Mouse (Mus musculus): ENCODE measurements around the gene Plxna1. TPM values are rescaled to one million over a fixed set of nuclear protein-coding genes. Genes with fewer than 3 reads are reported as not detected.

Plxna1 gene
- polyA plus RNA-seq, 1 experiment from 2014 or later: 85.3 TPM

DNA sequence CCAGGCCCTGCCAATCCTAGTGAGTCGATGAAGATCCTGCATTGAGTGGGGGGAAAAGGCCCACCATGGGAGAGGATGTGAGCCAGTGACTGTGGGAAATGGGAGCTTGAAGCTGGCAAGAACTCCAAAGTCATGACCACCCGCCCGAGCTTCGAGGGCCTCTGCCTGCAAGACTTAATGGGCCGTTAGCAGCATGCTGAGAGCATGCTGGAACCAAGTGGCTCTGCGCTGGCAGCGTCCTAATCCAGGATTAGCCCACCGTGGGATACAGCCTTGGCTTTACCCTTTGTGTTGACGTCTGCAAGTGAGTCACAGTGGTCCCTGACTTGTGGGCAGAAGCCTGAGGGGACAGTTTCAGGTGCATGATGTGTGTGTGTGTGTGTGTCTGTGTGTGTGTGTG lies 52.2 kb downstream of the Plxna1 start:
- Histone ChIP-seq H3K9ac (no peak overlapping the region), H3K36me3 (replicated peaks) (no peaks in the 10 kb centered on the region), H3K9me3 (no peaks in the 10 kb centered on the region), H3K4me1 (0 out of 2 replicates have a peak, but pooled peaks cover 11% of the 10 kb centered on the region), H3K4me3 (no peak overlapping the region), H3K27ac (no peak overlapping the region), H3K27me3 (replicated peaks) (no peaks in the 10 kb centered on the region), H3K4me2 (no peak overlapping the region)
- ATAC-seq (replicated peaks): no peak
- WGBS: 30% methylated on average over 9 of the region's 9 CpGs

DNA sequence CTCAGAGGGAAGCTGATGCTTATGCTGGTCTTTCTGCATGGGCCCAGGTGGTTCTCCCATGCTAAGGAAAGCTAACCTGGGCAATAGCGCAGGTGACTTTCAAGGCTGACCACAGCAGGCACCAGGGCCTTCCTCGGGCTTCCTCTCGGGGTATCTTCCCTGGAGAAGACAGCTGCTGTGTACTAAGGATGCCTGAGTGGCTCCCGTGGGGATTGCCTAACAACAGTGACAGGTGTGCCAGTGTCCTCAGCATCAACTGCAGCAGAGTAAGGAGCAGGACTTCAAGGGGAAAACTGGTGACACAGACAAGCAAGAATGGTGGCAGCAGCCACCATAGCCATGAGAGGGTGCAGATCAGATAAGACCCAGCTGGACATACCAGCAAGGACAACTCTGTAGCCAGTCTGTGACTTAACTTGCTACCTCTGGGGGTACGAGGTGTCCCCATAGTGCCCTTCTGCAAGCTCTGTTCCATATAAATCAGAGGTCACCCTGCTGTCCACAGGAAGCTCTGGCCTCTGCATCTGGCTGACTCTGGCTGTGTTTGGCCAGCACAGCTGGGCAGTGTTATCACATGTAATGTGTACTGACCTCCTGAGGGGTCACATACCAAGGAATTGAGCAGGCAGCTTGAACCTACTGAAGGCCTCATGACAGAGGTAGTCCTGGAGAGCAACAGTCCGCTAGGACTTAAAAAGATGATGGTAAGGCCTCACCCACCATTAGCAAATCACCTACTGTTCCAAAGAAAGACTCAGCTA lies 54.0 kb downstream of the Plxna1 start:
- H3K9me3 ChIP-seq: no peaks in the 10 kb centered on the region
- H3K27ac ChIP-seq: no peak overlapping the region
- H3K9ac ChIP-seq: no peak overlapping the region
- no peaks in the 10 kb centered on the region for H3K36me3 ChIP-seq (replicated peaks)
- ATAC-seq (replicated peaks): no peak
- H3K4me1 ChIP-seq: peaks cover 17% of the 10 kb centered on the region; the same call in 1 of the 2 replicates
- no peak overlapping the region for H3K4me3 ChIP-seq
- 80% methylated on average over 6 of the region's 6 CpGs for WGBS
- no peak overlapping the region for H3K4me2 ChIP-seq
- H3K27me3 ChIP-seq (replicated peaks): no peaks in the 10 kb centered on the region

DNA sequence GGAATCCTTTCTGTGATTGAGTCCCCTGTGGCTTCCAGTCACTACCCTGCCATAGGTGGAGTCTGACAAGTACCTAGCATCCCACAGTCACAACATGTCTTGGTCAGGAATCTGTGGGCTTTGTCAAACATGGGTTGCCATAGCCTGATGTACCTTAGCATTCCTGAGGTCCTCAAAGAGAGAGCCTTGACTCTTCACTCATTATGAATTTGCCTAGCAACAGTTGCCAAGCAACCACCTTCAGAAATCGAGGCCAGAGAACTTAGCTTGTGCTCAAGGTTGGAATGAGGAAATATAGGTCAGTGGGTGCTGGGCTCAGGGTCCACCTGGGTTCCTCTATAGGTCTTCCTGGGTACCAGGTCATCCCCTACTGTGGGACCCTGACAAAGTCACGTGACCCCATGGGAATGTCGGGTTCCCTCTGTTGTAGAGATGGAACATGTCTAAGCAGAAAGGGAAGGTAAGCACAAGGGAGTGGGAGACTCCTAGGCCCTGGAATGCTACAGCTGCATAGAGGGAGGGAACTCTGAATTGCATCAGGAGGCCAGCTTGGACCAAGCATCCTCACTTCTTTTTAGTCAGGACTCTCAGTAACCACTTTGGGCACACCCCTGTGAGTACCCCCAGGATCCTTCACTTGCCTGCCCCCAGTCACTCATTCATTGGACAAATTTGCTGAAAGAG lies 57.9 kb downstream of the Plxna1 start:
- H3K36me3 ChIP-seq (replicated peaks): no peaks in the 10 kb centered on the region
- no peak overlapping the region for H3K4me2 ChIP-seq
- no peaks in the 10 kb centered on the region for H3K27me3 ChIP-seq (replicated peaks)
- WGBS: 55% methylated on average over 3 of the region's 3 CpGs
- no peak overlapping the region for H3K9ac ChIP-seq
- H3K9me3 ChIP-seq: no peaks in the 10 kb centered on the region
- no peak overlapping the region for H3K4me3 ChIP-seq
- peaks cover 8% of the 10 kb centered on the region; the same call in 1 of the 2 replicates for H3K4me1 ChIP-seq
- ATAC-seq (replicated peaks): peak; percentile 81
- H3K27ac ChIP-seq: peak overlapping the region; percentile 24

DNA sequence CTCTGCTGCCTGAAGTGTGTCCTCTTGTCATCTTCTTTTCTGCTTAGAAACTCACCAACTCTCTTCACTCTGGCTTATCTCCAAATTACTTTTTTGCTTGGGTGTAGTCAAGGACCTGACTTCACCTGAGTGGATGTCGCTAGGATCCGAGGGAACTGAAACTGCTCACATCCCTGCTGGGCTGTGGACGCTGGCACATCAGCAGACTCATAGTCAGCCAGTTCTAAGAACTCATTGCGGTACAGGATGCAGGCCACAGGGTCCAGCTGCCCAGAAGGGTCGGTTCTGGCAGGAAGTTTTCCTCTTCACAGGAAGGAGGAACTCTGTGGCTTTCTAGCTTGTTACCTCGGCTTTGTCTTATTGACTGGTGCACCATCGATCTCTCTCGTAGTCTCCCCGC lies 62.6 kb downstream of the Plxna1 start:
- peaks cover 8% of the 10 kb centered on the region; the same call in 1 of the 2 replicates for H3K4me1 ChIP-seq
- no peaks in the 10 kb centered on the region for H3K36me3 ChIP-seq (replicated peaks)
- H3K4me2 ChIP-seq: no peak overlapping the region
- H3K9ac ChIP-seq: no peak overlapping the region
- H3K9me3 ChIP-seq: no peaks in the 10 kb centered on the region
- H3K4me3 ChIP-seq: no peak overlapping the region
- H3K27me3 ChIP-seq (replicated peaks): no peaks in the 10 kb centered on the region
- 77% methylated on average over 9 of the region's 9 CpGs for WGBS
- ATAC-seq (replicated peaks): no peak
- 0 out of 2 replicates have a peak overlapping the region, but pooled peaks have one; percentile 18 for H3K27ac ChIP-seq

DNA sequence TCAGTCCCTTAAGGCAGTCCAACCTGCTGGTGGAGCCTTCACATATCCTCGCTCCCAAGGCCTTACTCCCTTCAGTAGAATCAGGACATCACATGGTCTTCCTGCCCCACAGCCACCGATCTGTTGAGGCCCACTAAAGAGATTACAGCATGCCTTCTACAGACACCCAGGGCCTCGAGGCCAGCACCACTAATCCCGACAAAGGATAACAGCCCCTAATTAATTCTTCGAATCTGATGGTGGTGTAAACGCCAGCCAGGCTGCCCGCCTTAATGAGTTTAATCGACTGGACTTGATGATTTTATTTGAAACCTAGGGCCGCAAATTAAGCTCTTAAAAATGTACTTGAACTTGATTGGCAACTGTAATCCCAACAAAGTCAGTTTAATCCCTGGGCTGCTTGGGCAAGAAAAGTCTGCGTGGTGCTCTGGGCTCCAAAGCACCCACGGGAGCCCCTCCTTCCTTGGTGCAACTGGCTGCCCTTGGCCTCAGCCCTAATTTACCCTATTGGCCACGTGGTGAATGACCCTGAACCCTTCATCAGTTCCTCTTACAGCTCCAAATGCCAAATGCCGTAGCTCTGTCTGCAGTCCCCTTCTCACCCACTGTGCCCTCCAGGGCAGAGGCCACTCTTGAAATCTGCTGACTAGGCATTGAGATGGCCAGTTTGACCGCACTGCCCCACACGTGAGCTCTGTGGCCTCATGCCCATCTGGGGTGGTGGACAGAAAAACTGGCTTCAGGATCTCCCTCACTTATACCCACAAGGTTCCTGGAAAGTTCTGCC lies 65.3 kb downstream of the Plxna1 start:
- no peaks in the 10 kb centered on the region for H3K27me3 ChIP-seq (replicated peaks)
- peak; percentile 25; the same call in 1 of the 2 replicates for ATAC-seq (replicated peaks)
- no peak overlapping the region for H3K4me2 ChIP-seq
- H3K9me3 ChIP-seq: no peaks in the 10 kb centered on the region
- H3K36me3 ChIP-seq (replicated peaks): no peaks in the 10 kb centered on the region
- H3K9ac ChIP-seq: no peak overlapping the region
- no peaks in the 10 kb centered on the region for H3K4me1 ChIP-seq
- 32% methylated on average over 15 of the region's 15 CpGs for WGBS
- H3K27ac ChIP-seq: no peak overlapping the region
- H3K4me3 ChIP-seq: no peak overlapping the region

DNA sequence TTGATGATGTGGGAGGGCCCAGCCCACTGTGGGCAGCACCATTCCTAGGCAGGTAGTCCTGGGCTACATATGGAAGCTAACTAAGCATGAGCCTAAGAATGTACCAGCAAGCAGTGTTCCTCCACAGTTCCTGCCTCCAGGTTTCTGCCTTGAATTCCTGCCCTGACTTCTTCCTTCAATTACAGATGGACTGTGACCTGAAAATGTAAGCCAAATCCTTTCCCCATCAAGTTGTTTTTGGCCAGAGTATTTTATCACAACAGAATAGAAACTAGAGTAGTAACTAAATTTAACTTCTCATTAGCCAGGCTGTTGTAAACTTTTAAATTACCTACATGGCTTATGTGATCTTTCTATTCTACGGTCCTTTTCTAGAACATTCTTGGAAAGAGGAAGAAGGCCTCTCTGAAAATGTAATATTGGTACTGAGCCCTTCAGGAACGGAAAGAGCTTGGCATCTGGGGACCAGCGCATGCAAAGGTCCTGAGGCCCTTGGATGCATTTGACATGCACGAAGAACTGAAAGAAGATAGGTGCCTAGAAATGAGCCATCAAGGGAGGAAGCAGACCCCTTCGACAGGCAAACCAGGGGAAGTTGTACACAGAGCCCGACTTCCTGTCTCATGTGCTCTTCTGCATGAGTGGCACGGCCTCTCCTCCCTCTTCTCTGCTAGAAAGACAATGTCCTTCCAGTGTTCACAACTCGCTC lies 66.3 kb downstream of the Plxna1 start:
- Histone ChIP-seq H3K4me1 (peaks cover 8% of the 10 kb centered on the region), H3K9ac (no peak overlapping the region), H3K36me3 (replicated peaks) (no peaks in the 10 kb centered on the region), H3K27me3 (replicated peaks) (no peaks in the 10 kb centered on the region), H3K4me2 (no peak overlapping the region), H3K27ac (no peak overlapping the region), H3K4me3 (no peak overlapping the region), H3K9me3 (no peaks in the 10 kb centered on the region)
- ATAC-seq (replicated peaks): no peak
- 89% methylated on average over 8 of the region's 8 CpGs for WGBS

DNA sequence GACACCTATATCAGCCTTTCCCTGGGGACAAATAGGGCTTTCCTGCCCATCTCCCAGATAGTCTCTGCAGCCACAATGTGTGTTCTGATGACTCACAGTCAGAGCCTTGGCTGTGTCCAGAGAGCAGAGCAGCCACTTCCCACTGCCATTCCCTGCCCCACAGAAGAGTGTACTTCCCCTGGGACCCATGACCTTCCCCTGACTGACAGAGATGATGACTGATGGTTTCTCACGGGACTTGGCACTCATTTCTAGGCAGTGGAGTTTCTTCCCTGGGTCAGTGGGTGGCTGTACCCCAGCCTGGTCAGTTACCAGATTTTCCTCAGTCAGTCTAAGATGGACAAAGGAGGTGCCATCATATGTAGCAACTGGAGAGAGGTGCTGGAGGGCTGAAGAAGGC lies 67.8 kb downstream of the Plxna1 start:
- Histone ChIP-seq H3K36me3 (replicated peaks) (no peaks in the 10 kb centered on the region), H3K27ac (no peak overlapping the region), H3K4me1 (peaks cover 11% of the 10 kb centered on the region), H3K4me3 (no peak overlapping the region), H3K27me3 (replicated peaks) (no peaks in the 10 kb centered on the region), H3K9ac (no peak overlapping the region), H3K9me3 (no peaks in the 10 kb centered on the region), H3K4me2 (no peak overlapping the region)
- ATAC-seq (replicated peaks): no peak
- WGBS: 75% methylated on average over 1 of the region's 1 CpGs

DNA sequence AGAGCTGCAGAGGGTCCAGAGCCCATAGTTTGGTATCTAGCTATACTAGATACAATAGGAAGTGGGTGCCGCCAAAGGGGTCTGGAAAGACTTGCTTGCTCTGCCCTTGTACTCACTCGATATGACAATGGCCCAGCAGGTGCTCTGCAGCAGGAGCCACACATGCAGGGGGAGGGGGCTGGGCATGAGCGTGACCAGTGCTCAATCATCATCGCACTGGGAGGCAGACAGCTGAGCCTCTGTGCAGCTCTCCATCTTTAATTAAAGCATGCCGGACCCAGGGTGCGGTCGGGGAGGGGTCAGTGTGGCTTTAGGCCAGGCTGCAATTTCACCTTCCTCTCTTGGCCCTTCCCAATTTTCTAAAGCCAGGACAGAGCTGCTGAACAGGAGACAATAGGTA lies 70.9 kb downstream of the Plxna1 start:
- WGBS: 8% methylated on average over 7 of the region's 7 CpGs
- Histone ChIP-seq H3K36me3 (replicated peaks) (no peaks in the 10 kb centered on the region), H3K27me3 (replicated peaks) (no peaks in the 10 kb centered on the region), H3K9me3 (no peaks in the 10 kb centered on the region), H3K4me3 (no peak overlapping the region), H3K4me1 (peaks cover 27% of the 10 kb centered on the region), H3K9ac (no peak overlapping the region), H3K27ac (no peak overlapping the region), H3K4me2 (no peak overlapping the region)
- no peak for ATAC-seq (replicated peaks)

DNA sequence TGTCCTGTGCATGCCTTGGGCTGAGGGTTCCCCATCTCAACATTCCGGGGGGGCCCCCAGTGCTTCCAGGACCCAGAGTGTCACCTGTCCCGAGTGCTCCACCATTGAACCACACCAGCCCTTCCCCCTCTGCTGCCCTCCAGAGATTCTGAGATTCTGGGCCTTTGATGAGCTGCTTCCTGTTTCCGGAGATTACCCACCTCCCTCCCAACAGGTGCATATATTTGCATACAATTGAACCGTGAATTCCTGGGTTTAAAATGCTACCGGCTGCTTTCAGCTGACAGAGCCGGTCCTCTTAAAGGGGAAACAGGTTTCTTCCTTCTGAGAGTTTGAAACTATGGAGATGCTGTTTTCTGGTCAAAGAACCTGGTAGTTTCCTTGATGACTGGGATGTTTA lies 74.3 kb downstream of the Plxna1 start:
- 30% methylated on average over 6 of the region's 6 CpGs for WGBS
- H3K36me3 ChIP-seq (replicated peaks): no peaks in the 10 kb centered on the region
- H3K27me3 ChIP-seq (replicated peaks): no peaks in the 10 kb centered on the region
- no peak for ATAC-seq (replicated peaks)
- no peak overlapping the region for H3K4me2 ChIP-seq
- no peaks in the 10 kb centered on the region for H3K9me3 ChIP-seq
- H3K27ac ChIP-seq: no peak overlapping the region
- H3K9ac ChIP-seq: no peak overlapping the region
- no peak overlapping the region for H3K4me3 ChIP-seq
- H3K4me1 ChIP-seq: peaks cover 36% of the 10 kb centered on the region

DNA sequence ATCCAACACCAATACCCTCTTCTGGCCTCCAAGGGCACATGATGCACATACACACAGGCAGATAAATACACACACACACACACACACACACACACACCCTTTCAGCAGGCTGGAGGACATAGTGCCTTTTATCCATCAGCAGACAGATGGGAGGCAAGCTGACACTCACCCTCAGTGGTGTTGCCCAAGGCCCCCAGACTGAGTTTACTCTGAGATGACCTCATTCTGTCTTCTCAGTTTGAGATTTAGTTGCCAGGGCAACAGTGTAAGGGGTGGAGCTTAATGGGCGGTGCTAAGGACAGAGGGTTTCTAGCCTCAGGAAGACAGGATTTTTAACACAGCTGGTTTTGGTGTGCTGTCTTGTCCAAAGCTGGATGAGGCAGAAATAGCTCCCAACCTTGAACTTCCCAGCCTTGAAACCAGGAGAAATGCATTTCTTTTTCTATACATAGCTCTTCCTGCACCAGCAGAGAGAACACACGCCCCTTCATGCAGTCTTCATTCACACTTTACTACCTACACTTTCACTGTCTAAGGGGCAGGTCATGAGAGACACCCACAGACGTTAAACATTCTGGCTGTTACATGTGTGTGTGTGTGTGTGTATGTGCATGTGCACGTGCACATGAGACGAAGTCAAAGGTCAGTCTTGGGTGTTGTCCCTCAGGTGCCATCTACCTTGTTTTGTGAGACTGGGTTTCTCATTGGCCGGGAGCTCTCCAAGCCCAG lies 75.6 kb downstream of the Plxna1 start:
- Histone ChIP-seq H3K27ac (peak overlapping the region; percentile 66), H3K9ac (no peak overlapping the region)
- 51% methylated on average over 6 of the region's 6 CpGs for WGBS

DNA sequence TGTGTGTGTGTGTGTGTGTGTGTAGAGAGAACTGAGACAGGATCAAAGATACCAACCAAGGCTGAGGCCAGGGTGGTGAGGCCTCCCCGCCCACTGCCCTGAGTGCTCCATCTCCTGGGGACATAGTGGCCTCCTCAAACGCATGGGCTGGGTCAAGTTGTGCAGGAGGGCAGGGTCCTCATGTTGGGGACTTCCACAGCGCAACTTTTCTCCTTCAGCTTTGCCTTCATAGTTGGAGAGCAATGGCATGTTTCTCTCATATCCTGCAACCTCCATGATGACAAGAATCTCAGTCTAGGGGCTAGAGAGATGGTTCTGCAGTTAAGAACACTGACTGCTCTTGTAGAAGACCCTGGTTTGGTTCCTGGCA lies 76.1 kb downstream of the Plxna1 start:
- WGBS: 73% methylated on average over 3 of the region's 3 CpGs
- peak overlapping the region; percentile 66 for H3K27ac ChIP-seq

More for the DNA sequence above, 75.6 kb downstream of the Plxna1 start:
- H3K4me1 ChIP-seq: peaks cover 41% of the 10 kb centered on the region
- peak; percentile 80 for ATAC-seq (replicated peaks)
- no peaks in the 10 kb centered on the region for H3K36me3 ChIP-seq (replicated peaks)
- H3K9me3 ChIP-seq: no peaks in the 10 kb centered on the region
- H3K4me3 ChIP-seq: no peak overlapping the region
- no peak overlapping the region for H3K4me2 ChIP-seq
- H3K27me3 ChIP-seq (replicated peaks): no peaks in the 10 kb centered on the region

More for the DNA sequence above, 76.1 kb downstream of the Plxna1 start:
- no peaks in the 10 kb centered on the region for H3K27me3 ChIP-seq (replicated peaks)
- H3K4me3 ChIP-seq: no peak overlapping the region
- H3K4me1 ChIP-seq: peaks cover 41% of the 10 kb centered on the region
- ATAC-seq (replicated peaks): peak; percentile 40
- no peaks in the 10 kb centered on the region for H3K9me3 ChIP-seq
- H3K4me2 ChIP-seq: no peak overlapping the region
- H3K9ac ChIP-seq: no peak overlapping the region
- no peaks in the 10 kb centered on the region for H3K36me3 ChIP-seq (replicated peaks)
